Mouse (Mus musculus): ENCODE results near the gene Mael. TPM values are rescaled to one million over a fixed set of nuclear protein-coding genes. Genes with fewer than 3 reads are reported as not detected.

Mael gene
- polyA plus RNA-seq, 1 experiment from 2014 or later: not detected

GRCm38 (mm10) chr1:166164580-166164979 lies 74.0 kb downstream of the Mael start:
- ATAC-seq (ENCODE audit: insufficient number of reproducible peaks, insufficient read depth, low FRiP score, low read depth): no peak
- Histone ChIP-seq H3K4me3 (ENCODE audit: control insufficient read depth in 1 of 2, insufficient read depth in 1 of 2, low read depth in 1 of 2, low read length in 2 of 2) (no peak overlapping the region), H3K4me1 (ENCODE audit: control insufficient read depth in 2 of 2, insufficient read depth in 2 of 2, low read length in 2 of 2) (no peaks in the 10 kb centered on the region), H3K4me2 (ENCODE audit: low read length) (no peak overlapping the region), H3K9ac (ENCODE audit: low read length) (no peak overlapping the region), H3K27ac (replicated peaks in 1 of 2; ENCODE audit: control insufficient read depth in 1 of 2, insufficient read depth in 1 of 2, low read depth in 2 of 2, low read length in 2 of 2) (no peak overlapping the region), H3K9me3 (ENCODE audit: control insufficient read depth, low read length) (no peaks in the 10 kb centered on the region), H3K36me3 (ENCODE audit: control insufficient read depth, insufficient read depth, low read length) (no peaks in the 10 kb centered on the region), H3K27me3 (ENCODE audit: control insufficient read depth, insufficient read depth, low read length) (peaks cover 4% of the 10 kb centered on the region; the same call in 1 of the 2 replicates)
- WGBS: 90% methylated on average over 14 of the region's 14 CpGs

GRCm38 (mm10) chr1:166160569-166161445 lies 77.7 kb downstream of the Mael start:
- H3K27ac ChIP-seq (replicated peaks in 1 of 2; ENCODE audit: control insufficient read depth in 1 of 2, insufficient read depth in 1 of 2, low read depth in 2 of 2, low read length in 2 of 2): no peak overlapping the region
- peaks cover 24% of the 10 kb centered on the region for H3K27me3 ChIP-seq (ENCODE audit: control insufficient read depth, insufficient read depth, low read length)
- no peak overlapping the region for H3K9ac ChIP-seq (ENCODE audit: low read length)
- no peaks in the 10 kb centered on the region for H3K36me3 ChIP-seq (ENCODE audit: control insufficient read depth, insufficient read depth, low read length)
- H3K4me1 ChIP-seq (ENCODE audit: control insufficient read depth in 2 of 2, insufficient read depth in 2 of 2, low read length in 2 of 2): no peaks in the 10 kb centered on the region
- H3K4me3 ChIP-seq (ENCODE audit: control insufficient read depth in 1 of 2, insufficient read depth in 1 of 2, low read depth in 1 of 2, low read length in 2 of 2): no peak overlapping the region
- WGBS: 13% methylated on average over 24 of the region's 24 CpGs
- H3K4me2 ChIP-seq (ENCODE audit: low read length): peak overlapping the region; percentile 51
- no peak for ATAC-seq (ENCODE audit: insufficient number of reproducible peaks, insufficient read depth, low FRiP score, low read depth)
- no peaks in the 10 kb centered on the region for H3K9me3 ChIP-seq (ENCODE audit: control insufficient read depth, low read length)

- Histone ChIP-seq H3K9ac (ENCODE audit: low read length) (no peak overlapping the region), H3K9me3 (ENCODE audit: control insufficient read depth, low read length) (no peaks in the 10 kb centered on the region), H3K36me3 (ENCODE audit: control insufficient read depth, insufficient read depth, low read length) (no peaks in the 10 kb centered on the region), H3K27me3 (ENCODE audit: control insufficient read depth, insufficient read depth, low read length) (peaks cover 31% of the 10 kb centered on the region), H3K4me2 (ENCODE audit: low read length) (peak overlapping the region; percentile 51; the same call in 1 of the 2 replicates), H3K4me1 (ENCODE audit: control insufficient read depth in 2 of 2, insufficient read depth in 2 of 2, low read length in 2 of 2) (no peaks in the 10 kb centered on the region), H3K27ac (replicated peaks in 1 of 2; ENCODE audit: control insufficient read depth in 1 of 2, insufficient read depth in 1 of 2, low read depth in 2 of 2, low read length in 2 of 2) (no peak overlapping the region), H3K4me3 (ENCODE audit: control insufficient read depth in 1 of 2, insufficient read depth in 1 of 2, low read depth in 1 of 2, low read length in 2 of 2) (no peak overlapping the region)
- WGBS: 50% methylated on average over 5 of the region's 5 CpGs
- ATAC-seq (ENCODE audit: insufficient number of reproducible peaks, insufficient read depth, low FRiP score, low read depth): no peak
These were observed 78.4 kb downstream of the Mael start for GRCm38 (mm10) chr1:166160111-166160510.

GRCm38 (mm10) chr1:166158664-166159063 lies 79.9 kb downstream of the Mael start:
- H3K4me2 ChIP-seq (ENCODE audit: low read length): no peak overlapping the region
- ATAC-seq (ENCODE audit: insufficient number of reproducible peaks, insufficient read depth, low FRiP score, low read depth): no peak
- H3K9ac ChIP-seq (ENCODE audit: low read length): no peak overlapping the region
- H3K9me3 ChIP-seq (ENCODE audit: control insufficient read depth, low read length): no peaks in the 10 kb centered on the region
- H3K27me3 ChIP-seq (ENCODE audit: control insufficient read depth, insufficient read depth, low read length): peaks cover 39% of the 10 kb centered on the region
- 59% methylated on average over 9 of the region's 9 CpGs for WGBS
- no peak overlapping the region for H3K27ac ChIP-seq (replicated peaks in 1 of 2; ENCODE audit: control insufficient read depth in 1 of 2, insufficient read depth in 1 of 2, low read depth in 2 of 2, low read length in 2 of 2)
- no peak overlapping the region for H3K4me3 ChIP-seq (ENCODE audit: control insufficient read depth in 1 of 2, insufficient read depth in 1 of 2, low read depth in 1 of 2, low read length in 2 of 2)
- H3K36me3 ChIP-seq (ENCODE audit: control insufficient read depth, insufficient read depth, low read length): no peaks in the 10 kb centered on the region
- no peaks in the 10 kb centered on the region for H3K4me1 ChIP-seq (ENCODE audit: control insufficient read depth in 2 of 2, insufficient read depth in 2 of 2, low read length in 2 of 2)

- no peak for ATAC-seq (ENCODE audit: insufficient number of reproducible peaks, insufficient read depth, low FRiP score, low read depth)
- no peak overlapping the region for H3K4me3 ChIP-seq (ENCODE audit: control insufficient read depth in 1 of 2, insufficient read depth in 1 of 2, low read depth in 1 of 2, low read length in 2 of 2)
- H3K9me3 ChIP-seq (ENCODE audit: control insufficient read depth, low read length): no peaks in the 10 kb centered on the region
- H3K9ac ChIP-seq (ENCODE audit: low read length): no peak overlapping the region
- H3K4me1 ChIP-seq (ENCODE audit: control insufficient read depth in 2 of 2, insufficient read depth in 2 of 2, low read length in 2 of 2): no peaks in the 10 kb centered on the region; a peak in 1 of 4 replicates
- peaks cover 39% of the 10 kb centered on the region for H3K27me3 ChIP-seq (ENCODE audit: control insufficient read depth, insufficient read depth, low read length)
- no peak overlapping the region for H3K27ac ChIP-seq (replicated peaks in 1 of 2; ENCODE audit: control insufficient read depth in 1 of 2, insufficient read depth in 1 of 2, low read depth in 2 of 2, low read length in 2 of 2)
- H3K36me3 ChIP-seq (ENCODE audit: control insufficient read depth, insufficient read depth, low read length): no peaks in the 10 kb centered on the region
- 71% methylated on average over 12 of the region's 12 CpGs for WGBS
- no peak overlapping the region for H3K4me2 ChIP-seq (ENCODE audit: low read length)
These were observed 80.8 kb downstream of the Mael start for GRCm38 (mm10) chr1:166157712-166158111.

- no peaks in the 10 kb centered on the region for H3K9me3 ChIP-seq (ENCODE audit: control insufficient read depth, low read length)
- no peaks in the 10 kb centered on the region; a peak in 1 of 4 replicates for H3K4me1 ChIP-seq (ENCODE audit: control insufficient read depth in 2 of 2, insufficient read depth in 2 of 2, low read length in 2 of 2)
- no peak overlapping the region for H3K4me3 ChIP-seq (ENCODE audit: control insufficient read depth in 1 of 2, insufficient read depth in 1 of 2, low read depth in 1 of 2, low read length in 2 of 2)
- H3K27me3 ChIP-seq (ENCODE audit: control insufficient read depth, insufficient read depth, low read length): peaks cover 37% of the 10 kb centered on the region
- H3K36me3 ChIP-seq (ENCODE audit: control insufficient read depth, insufficient read depth, low read length): no peaks in the 10 kb centered on the region
- WGBS: 23% methylated on average over 10 of the region's 10 CpGs
- no peak overlapping the region for H3K4me2 ChIP-seq (ENCODE audit: low read length)
- no peak overlapping the region for H3K9ac ChIP-seq (ENCODE audit: low read length)
- ATAC-seq (ENCODE audit: insufficient number of reproducible peaks, insufficient read depth, low FRiP score, low read depth): no peak
- no peak overlapping the region for H3K27ac ChIP-seq (replicated peaks in 1 of 2; ENCODE audit: control insufficient read depth in 1 of 2, insufficient read depth in 1 of 2, low read depth in 2 of 2, low read length in 2 of 2)
These were observed 83.4 kb downstream of the Mael start for GRCm38 (mm10) chr1:166155113-166155494.

GRCm38 (mm10) chr1:166154162-166155112 lies 84.1 kb downstream of the Mael start:
- ATAC-seq (ENCODE audit: insufficient number of reproducible peaks, insufficient read depth, low FRiP score, low read depth): no peak
- Histone ChIP-seq H3K4me2 (ENCODE audit: low read length) (peak overlapping the region; percentile 50), H3K4me3 (ENCODE audit: control insufficient read depth in 1 of 2, insufficient read depth in 1 of 2, low read depth in 1 of 2, low read length in 2 of 2) (peak overlapping the region in 1 of 2 experiments; percentile 4; a peak in 1 of 4 replicates), H3K36me3 (ENCODE audit: control insufficient read depth, insufficient read depth, low read length) (no peaks in the 10 kb centered on the region), H3K27ac (replicated peaks in 1 of 2; ENCODE audit: control insufficient read depth in 1 of 2, insufficient read depth in 1 of 2, low read depth in 2 of 2, low read length in 2 of 2) (no peak overlapping the region), H3K9ac (ENCODE audit: low read length) (no peak overlapping the region), H3K4me1 (ENCODE audit: control insufficient read depth in 2 of 2, insufficient read depth in 2 of 2, low read length in 2 of 2) (no peaks in the 10 kb centered on the region; a peak in 1 of 4 replicates), H3K27me3 (ENCODE audit: control insufficient read depth, insufficient read depth, low read length) (peaks cover 34% of the 10 kb centered on the region), H3K9me3 (ENCODE audit: control insufficient read depth, low read length) (no peaks in the 10 kb centered on the region)
- WGBS: 7% methylated on average over 29 of the region's 29 CpGs

Data from heart, embryonic 14.5 days (tissue).